Mouse (Mus musculus) fibroblast of lung, adult 2 months (primary cell): ENCODE data around the gene Gdf1.

ENCODE experiments used
- DNase-seq: peaks from one replicate; pipeline ENCODE4 v3.0.0-alpha.2; 2011; ENCODE audit warnings: low read depth

Gene Gdf1

DNA sequence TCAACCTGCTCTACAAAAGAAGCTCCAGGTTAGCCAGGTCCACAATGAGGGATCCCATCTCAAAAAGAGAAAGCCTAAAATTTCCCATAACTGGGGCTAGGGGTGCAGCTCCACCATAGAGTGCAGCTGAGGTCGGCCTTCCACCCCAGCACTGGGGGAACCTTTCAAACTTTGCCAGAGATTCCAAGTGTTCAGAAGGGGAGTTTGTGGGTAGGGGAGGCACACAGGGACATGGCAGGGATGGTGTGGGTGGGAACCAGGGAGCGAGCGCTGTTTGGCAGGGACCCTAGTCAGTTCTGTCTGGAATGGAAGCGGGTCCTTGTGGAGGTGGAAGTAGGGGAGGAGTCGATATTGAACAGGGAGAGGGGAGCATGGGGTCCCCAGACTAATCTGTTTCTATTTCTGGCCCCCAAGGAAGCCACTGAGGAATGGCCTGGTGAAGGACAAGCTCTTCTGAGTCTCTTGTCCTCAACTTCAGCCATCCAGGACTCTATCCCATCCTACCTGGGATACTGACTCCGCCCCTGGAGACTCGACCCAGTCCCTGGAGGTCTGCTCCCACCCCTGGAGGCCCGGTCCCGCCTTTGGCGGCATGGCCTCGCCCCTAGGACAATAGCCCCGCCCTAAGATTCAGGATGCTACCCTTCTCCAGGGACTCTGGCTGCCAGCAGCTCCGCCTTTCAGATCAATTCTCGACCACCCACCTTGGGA, at the start of gene Gdf1:
Gene Gdf1, plus strand, starts transcription at position 694 of the 711 bp plus-strand sequence.
- no peak for DNase-seq

DNA sequence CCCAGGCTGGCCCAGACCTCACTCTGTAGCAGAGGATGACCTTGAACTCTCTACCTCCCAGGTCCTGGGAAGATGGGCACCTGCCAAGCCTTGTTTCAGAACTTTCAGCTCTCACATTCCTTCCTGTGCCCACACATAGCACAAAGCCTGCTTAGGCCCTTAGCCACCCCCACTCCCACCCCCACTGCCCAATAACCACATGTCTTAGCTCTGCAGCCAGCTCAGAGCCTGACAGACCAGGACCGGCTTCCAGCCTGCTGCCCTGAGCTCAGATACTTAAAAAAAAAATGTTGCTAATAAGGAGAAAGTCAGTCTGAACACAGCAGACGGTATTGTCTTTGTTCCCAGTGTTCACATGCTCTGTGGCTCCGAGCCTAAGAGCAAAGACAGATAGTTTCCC, 48.6 kb upstream of the Gdf1 start:
- DNase-seq: no peak

DNA sequence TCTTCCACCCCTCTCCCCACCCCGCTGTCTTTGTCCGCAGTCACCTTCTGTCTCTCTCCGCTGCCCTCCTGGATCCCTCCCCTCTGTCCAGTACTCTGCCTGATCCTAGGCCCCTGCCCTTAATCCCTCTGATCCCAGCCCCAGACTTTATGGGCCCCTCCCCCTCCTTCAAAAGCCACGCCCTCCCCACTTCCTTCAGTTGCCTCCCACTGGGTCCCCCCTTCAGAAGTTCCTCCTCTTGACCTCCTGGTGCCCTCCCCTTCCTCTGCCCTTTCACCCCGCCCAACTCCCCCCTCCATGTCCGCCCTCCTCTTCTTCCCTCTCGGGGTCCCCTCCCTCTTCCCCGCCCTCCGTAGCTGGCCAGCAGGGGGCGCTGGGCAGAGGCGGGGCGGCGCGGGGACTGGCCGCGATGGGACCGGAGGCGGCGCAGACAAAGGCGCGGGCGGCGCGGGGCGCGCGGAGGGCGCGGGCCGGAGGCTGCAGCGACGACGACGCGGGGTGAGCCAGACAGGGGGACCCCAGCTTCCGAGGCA, 46.9 kb upstream of the Gdf1 start, which contains the start of gene Homer3:
Gene Homer3, plus strand, starts transcription at position 225 of the 533 bp plus-strand sequence.
- peak; percentile 61 for DNase-seq

DNA sequence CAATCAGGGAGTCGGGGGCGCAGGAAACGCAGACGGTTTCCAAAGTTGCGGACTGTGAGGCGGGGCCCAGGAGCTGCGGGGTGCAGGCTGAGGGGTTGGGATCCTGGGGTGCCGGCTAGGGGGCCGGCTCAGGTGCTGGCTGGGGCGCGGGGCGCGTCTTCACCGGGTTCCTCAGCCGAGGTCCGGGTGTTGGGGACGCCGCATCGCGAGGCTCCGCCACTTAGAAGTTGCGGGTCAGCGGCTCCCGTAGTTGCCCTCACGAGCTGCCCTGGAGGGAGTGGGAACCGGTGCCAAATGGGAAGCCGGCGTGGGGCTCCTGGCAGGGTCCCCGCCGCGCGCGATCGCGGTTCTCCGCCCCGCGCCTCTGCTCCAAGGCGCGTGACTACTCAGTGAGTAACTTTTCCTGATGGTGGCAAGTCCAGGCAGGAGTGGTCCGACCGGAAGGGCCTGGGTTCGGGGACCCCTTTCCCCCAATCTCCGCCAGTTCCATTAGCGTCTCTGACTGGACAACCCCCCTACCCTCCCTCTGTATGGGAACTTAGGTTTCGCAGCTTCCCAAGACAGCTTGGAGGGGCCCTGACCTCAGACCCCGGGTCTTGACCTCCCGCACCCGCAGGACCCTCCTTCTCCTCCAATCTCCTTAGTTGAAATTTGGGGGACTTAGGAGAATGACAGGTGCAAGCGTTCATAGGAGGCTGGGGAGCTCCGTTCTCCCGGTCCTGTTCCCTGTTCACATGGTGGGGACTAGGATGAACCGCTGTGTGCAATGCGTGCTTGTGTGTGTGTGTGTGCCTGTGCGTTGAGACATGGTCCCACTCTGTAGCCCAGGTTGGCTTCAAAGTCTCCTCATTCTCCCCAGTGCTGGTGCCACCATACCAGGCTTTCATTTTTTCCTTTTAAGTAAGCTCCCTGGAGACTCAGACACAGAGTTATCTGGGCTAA, 46.2 kb upstream of the Gdf1 start:
- no peak for DNase-seq

DNA sequence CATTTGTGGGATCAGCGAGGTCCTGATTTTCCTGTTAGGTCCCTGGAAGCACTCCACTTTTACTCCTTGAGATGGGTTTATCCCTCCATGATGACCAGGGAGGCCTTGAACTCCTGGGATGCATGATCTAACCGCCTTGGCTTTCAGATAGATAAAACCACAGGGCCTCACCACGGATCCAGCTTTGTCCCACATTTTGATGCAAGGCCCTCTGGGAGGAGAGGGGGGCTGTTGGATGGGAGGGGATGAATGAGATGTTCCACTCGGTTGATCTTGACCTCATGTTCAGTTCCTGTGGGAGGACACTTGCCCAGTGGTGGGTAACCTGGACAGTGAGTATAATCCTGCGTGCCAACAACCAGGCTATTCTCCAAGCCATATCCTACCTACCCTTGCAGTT, 45.2 kb upstream of the Gdf1 start:
- DNase-seq: no peak

DNA sequence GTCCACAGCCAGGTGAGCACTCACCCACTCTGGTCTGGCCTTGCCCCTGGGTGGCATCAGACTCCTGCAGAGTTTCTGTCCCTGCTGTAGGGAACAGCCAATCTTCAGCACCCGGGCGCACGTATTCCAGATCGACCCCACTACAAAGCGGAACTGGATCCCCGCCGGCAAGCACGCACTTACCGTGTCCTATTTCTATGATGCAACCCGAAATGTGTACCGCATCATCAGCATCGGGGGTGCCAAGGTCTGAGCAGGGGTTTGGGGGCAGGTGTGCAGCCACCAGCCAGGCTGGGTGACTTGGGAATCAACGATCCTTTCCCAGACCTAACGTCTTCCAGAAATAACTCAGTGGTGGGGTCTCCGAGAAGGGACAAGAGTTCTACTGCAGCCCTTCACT, 44.3 kb upstream of the Gdf1 start:
- DNase-seq: no peak

DNA sequence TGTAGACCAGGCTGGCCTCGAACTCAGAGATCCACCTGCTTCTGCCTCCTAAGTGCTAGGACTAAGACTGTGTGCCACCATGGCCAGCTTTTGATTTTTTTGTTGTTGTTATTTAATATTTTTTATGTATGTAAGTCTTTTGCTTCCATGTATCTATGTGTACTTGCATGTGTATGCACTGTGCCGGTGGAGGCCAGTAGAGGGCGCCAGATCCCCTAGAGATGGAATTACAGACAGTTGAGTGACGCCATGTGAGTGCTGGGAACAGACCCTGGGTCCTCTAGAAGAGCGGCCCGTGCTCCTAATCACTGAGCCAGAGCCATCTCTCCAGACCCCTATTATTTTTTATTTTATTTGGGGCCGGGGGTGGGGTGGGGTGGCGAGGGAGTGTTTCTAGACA, 42.9 kb upstream of the Gdf1 start:
- DNase-seq: no peak

DNA sequence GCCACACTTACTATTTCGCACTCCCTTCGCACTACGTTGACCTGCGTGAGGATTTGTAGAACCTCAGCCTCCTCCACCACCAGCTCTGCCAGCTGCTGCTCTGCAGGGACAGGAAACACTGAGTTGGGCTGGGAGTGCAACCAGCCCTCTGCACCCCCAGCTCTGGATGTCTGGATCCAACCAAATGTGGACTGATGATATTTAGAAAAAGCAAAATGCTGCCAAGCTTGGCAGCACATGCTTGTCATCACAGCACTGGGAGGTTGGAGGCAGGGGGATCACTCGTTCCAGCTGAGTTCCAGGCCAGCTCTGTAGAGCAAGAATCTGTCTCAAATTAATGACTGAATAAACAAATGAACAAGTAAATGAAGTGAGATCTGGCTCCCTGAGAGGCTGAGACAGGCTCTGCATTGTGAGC, 35.6 kb upstream of the Gdf1 start:
- peak; percentile 70 for DNase-seq

DNA sequence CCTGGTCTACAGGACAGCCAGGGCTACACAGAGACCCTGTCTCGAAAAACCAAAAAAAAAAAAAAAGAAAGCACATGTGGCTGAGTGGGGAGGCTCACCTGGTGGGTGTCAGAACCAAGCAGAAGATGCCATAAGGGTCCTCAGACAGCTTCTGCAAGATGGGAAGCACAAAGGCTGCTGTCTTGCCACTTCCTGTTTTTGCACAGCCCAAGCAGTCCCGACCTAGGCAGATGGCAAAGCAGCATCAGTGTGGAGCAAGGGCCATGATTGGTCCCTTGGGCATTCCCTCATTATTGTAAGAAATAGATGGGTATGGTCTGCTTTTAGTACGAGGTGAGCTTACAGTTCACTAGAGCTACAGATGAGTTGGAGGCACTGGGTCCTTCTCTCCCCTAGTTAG, 28.7 kb upstream of the Gdf1 start:
- DNase-seq: no peak

DNA sequence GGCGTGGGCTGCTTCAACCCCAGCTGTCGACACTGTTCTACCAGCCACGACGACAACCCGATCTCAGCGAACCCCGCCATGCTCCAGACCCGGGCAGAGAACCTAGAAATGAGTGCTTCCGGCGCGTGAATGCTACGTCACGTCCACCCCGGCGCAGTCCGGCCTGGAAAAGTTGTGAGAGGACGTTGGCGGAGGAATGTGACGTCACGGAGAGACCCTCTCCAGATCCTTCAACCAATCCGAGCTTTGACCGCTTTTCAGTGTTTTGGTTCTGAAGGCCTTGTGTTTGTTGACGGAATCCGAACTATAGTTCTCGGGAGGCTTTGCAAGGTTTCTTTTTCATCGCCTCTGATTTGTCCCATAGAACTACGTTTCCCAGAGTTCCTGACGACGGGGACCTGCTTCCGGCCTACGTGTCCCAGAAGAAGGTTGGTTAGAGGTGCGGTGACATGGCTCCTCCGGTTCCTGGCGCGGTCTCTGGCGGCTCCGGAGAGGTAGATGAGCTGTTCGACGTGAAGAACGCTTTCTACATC, 27.2 kb upstream of the Gdf1 start, which contains the start of the genes Ddx49 and Cope:
Gene Ddx49, minus strand, starts transcription at position 132 of the 533 bp plus-strand sequence.
Gene Cope, plus strand, starts transcription at position 161 of the 533 bp plus-strand sequence.
- DNase-seq: peak; percentile 86

DNA sequence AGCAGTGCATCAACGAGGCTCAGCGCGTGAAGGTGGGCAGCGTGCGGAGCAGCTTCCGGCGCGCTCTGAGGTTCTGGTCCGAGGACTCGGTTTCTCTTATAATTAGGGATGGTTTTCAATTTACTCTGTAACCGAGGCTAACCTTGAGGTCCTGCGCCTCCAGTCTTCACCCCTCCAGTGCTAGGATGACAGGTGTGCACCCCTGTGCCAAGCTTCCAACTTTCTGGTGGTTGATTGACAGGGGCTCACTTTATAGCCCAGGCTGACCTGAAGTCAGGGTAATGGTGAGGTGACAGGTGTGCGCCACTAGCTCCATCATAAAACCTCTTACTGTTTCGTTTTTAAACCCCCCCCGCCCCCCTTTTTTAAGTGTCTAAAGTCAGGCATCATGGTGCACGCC, 26.7 kb upstream of the Gdf1 start:
- no peak for DNase-seq

DNA sequence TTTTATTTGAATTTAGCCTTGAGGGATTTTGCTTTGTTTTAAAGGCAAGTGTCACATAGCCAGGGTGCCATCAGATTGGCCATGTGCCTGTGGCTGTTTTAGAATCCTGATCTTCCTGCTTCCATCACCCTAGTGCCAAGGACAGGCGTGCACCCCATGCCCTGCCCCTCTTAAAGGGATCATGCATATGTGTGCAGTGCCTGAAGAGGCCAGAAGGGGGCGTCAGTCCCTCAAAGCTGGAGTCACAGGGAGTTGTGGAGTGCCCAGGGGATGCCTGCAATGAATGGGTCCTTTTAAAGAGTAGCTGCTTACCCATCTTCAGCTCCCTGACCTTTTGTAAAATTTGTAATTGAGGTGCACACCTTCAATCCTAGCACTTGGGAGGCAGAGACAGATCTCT, 20.3 kb upstream of the Gdf1 start:
- DNase-seq: no peak

DNA sequence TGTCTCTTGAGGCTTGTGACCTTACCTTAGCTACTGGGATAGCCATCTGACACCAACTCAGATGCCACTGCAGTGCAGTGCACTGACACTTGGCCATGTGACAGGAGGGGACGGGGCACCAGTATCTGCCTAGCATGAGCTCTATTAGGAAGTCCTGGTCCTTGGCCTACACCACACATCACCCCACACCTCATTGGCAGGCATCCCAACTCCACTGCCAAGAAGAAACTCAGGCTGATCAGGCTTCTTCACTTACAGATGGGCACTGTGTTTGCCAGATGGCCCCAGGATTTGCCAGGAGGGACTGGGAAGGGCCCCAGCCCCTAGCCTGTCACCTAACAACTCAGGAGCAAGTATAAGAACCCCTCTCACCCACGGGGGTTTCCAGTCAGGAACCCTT, 16.2 kb upstream of the Gdf1 start:
- DNase-seq: no peak

DNA sequence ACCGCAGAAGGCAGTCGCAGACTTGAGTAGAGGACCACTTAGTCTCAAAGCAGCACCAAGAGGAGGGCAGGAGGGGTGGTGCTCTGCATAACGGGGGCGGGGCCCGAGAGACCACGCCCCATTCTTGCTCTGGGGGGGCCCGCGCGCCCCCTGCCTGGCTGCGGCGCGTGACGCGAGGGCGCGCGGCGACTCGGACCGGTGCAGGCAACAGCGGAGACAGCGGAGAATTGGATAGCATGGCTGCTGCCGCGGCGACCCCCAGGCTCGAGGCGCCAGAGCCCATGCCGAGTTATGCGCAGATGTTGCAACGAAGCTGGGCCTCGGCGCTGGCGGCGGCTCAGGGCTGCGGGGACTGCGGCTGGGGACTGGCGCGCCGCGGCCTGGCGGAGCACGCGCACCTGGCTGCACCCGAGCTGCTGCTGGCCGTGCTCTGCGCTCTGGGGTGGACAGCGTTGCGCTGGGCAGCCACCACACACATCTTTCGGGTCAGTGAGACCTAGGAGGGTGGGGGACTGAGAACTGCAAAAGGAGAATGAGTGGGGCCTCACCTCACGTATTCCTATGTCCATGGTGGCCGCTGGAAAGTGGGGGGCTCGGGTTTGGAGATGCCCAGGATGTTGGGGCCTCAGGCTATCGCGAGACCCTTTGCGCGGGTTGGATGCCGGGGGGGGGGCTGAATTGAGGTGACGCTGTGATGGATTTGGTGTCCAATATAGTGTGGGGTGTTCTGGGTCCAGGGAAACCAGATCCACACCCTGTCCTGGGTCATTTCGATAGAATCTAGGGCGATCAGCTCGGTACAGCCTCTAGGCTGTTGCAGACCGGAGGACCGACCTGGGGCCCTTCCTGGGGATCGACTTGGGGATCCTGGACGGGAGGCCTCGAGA, 13.8 kb upstream of the Gdf1 start, which contains the start of gene Cers1:
Gene Cers1, plus strand, starts transcription at position 152 of the 887 bp plus-strand sequence.
- no peak for DNase-seq

DNA sequence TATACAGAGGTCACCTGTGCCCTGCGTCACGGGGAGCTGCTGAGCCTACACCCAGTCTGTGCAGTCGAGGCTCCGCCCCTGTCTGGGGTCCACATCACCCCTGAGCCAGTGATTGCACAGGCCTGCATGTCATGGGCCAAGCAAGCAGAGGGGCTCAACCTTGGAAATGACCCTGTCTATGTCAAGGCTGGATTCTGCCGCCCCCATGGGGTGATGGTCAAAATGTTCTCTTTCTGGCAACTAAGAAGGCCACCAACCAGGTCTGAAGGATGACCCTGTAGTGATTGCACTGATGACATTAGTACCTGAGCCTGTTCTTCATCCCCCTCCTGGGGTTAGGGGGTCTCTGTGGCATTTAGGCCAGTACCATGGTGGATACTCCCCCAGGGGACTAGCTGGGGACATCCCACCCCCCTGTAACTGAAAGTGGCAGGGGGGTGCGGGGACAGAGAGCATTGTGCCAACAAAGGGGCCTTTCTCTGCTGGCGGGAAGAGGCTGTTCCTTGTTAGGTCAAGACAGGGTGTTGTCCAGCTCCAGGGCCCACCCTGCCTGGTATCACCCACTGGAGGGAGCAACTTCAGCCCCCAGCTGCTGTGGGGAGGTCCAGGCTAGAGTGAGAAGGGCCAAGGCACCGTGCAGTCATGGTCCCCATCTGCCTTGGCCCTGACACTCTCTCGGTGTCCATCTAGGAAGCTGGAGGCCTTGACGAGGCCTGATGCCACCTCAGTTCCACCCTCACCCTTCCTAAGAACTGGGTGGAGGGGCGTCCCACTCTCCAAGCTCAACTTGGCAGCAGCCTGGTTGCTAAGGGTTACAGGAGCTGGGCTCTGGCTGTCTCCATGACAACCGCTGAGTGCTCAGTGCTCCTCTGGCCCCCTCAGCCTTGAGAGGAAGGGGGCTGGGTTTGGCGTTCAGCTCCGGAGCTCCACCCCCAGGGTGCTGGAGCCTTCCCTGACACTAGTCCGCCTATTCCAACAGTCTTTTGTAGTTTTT, 12.8 kb upstream of the Gdf1 start:
- no peak for DNase-seq

DNA sequence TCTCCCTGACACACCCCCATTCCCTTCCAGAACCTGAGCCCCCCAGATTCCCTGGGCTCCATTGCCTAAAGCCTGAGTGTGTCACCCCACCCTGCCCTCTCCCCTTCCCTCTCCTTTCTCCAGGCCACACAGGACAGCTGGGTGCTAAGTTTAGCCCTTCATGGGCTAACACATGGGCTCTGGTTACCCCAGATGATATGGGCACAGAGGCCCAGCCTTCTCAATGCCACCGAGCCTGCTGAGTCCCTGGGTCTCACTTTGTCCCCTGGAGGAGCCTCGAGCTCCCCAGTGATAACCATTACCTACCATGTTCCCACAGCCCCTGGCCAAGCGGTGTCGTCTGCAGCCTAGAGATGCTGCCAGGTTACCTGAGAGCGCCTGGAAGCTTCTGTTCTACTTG, 11.7 kb upstream of the Gdf1 start:
- no peak for DNase-seq

DNA sequence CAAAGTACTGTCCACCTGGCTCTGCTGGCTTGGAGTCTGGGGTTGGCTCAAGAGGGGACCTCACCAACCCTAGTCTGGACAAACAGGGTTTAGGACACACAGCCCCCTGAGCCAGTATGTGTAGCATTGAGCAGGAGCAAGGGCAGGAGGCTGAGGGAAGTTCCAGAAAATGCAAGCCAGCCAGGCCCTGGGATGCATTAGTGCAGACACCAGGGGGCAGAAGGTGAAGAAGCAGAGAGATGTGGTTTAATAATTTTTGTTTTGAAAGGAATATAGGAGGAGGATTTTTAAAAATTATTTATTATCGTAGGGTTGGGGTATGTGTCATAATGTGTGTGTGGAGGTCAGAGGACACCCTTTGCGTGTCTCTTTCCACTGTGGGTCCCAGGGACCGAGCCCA, 5.9 kb upstream of the Gdf1 start:
- no peak for DNase-seq

DNA sequence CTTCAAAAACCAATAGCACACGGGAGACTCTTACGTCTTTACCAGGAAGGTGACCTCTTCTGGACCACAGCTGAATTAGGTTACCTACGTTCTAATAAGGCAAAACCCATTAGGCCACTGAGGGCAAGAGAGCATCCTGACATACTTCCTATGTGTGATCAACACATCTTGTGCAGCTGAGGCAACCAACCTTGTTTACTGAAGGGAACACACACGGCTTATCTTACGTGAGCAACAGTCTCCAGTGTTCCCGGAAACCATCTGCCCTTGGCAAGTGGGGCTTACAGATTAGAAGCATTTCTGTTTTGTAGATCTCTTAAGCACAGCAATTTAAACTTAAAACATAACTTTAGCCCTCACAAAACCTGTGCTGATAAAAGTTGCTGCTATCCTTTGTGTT, 2.1 kb upstream of the Gdf1 start:
- no peak for DNase-seq

DNA sequence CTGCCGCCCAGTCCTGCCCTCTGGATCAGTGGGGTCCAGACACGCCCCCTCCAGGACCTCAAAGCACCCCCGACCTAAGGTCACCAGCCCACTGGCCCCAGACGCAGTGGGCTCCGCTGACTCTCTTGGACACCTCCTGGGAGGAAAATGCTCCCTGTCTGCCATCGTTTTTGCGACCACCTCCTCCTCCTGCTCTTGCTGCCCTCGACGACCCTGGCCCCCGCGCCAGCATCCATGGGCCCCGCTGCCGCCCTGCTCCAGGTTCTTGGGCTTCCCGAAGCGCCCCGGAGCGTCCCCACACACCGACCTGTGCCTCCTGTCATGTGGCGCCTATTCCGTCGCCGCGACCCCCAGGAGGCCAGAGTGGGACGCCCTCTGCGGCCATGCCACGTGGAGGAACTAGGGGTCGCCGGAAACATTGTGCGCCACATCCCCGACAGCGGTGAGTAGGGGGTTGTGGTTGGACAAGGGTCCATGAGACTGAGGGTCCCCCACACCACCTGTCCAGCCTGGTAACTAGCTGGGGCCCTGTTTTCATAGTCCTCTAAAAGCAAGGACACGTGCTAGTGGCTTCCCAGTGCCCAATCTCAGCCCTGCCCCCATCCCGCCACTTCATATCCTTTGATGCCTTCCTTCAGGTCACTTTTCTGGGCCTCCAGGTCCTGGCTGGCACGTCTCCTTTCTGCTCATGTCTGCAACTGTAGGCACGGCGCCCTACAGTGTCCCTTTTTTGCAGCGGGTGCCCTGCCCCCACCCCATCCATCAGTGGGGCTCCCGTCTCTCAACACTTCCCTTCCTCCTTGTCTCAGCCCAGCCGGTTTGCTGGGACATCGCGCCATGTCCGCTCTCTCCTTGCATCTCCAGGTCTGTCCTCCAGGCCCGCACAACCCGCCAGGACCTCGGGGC, 471 bp downstream of the Gdf1 start:
- no peak for DNase-seq
